Mouse (Mus musculus): ENCODE results near the gene Catsperd. TPM values are rescaled to one million over a fixed set of nuclear protein-coding genes. Genes with fewer than 3 reads are reported as not detected.

Catsperd gene
- total and polyA plus RNA-seq, 3 experiments: 0.46 to 1.1 TPM; not detected in 1

DNA sequence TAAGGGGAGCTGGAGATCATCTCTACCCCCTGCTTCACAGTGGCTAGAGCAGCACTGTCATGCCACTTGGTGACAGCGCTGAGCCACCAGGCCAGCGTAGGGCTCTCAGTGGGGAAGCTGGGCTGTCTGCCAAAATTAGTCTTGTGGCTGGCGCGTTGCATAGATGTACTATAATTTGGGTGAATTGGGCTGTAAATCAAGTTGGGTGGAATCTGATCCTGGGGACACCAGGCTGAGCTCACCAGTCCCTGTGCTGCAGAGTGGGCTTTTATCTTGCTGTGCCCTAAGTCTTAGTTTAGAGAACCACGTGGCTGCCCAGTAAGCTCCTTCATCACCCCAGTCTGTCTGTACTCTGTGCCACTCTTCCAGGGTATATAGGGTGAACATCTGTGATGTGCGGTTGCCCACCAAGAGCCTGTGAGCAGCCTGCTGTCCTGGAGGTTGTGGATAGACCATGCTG is 65.9 kb downstream of the Catsperd start (continued):
- TF ChIP-seq POLR2AphosphoS2 (IDR thresholded peaks at IDR 0.05; ENCODE audit: low read length) (no peak), ZNF384 (IDR thresholded peaks at IDR 0.05; ENCODE audit: low read depth, low read length) (no peak), CHD2 (IDR thresholded peaks at IDR 0.05; ENCODE audit: low read length) (no peak), ZMIZ1 (IDR thresholded peaks at IDR 0.05; ENCODE audit: low read depth, low read length) (no peak), BHLHE40 (IDR thresholded peaks at IDR 0.05; ENCODE audit: borderline replicate concordance, low read depth, low read length) (no peak), CHD1 (IDR thresholded peaks at IDR 0.05; ENCODE audit: low read depth, low read length) (no peak), EP300 (IDR thresholded peaks at IDR 0.05; ENCODE audit: low read depth in 1 of 2, low read length in 2 of 2) (peak in 1 of 2 experiments; percentile 55; a peak in 2 of 4 replicates), JUND (IDR thresholded peaks at IDR 0.05; ENCODE audit: low read depth, low read length) (no peak), SIN3A (IDR thresholded peaks at IDR 0.05; ENCODE audit: low read length) (peak; percentile 79), GABPA (IDR thresholded peaks at IDR 0.05; ENCODE audit: low read depth, low read length) (no peak), E2F4 (IDR thresholded peaks at IDR 0.05; ENCODE audit: borderline replicate concordance, low read depth, low read length) (no peak), TBP (IDR thresholded peaks at IDR 0.05; ENCODE audit: low read depth, low read length) (no peak), MAZ (IDR thresholded peaks at IDR 0.05; ENCODE audit: low read depth, low read length) (peak; percentile 27; the same call in 1 of the 2 replicates), ELF1 (IDR thresholded peaks at IDR 0.05; ENCODE audit: low read depth, low read length) (no peak), MAFK (IDR thresholded peaks at IDR 0.05; ENCODE audit: borderline replicate concordance, low read depth, low read length) (no peak), RCOR1 (IDR thresholded peaks at IDR 0.05; ENCODE audit: low read depth, low read length) (peak; percentile 77), GATA1 (IDR thresholded peaks at IDR 0.05; ENCODE audit: low read depth, low read length) (0 out of 2 replicates have a peak, but pooled peaks have one; percentile 48), HCFC1 (IDR thresholded peaks at IDR 0.05; ENCODE audit: low read depth, low read length) (no peak), RAD21 (IDR thresholded peaks at IDR 0.05; ENCODE audit: low read depth, low read length) (peak; percentile 14)

DNA sequence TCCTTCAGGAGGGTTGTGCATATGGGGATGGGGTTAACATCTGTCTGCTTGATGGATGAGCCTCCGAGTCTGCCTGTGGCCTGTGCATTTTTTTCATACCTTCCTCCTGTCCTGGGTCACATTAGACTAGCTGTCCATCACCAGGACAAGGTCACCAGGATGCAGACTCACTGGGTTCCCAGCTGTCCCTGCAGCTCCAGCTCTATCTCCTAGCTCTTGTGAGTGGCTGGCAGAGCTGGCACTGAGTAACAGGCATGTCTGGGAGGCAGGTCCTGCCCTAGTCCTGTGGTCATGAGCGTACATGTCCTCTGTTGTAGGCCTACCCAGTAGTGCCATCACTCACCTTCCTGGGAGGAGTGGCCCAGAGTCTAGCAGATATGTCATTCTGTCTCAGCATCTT is 72.5 kb downstream of the Catsperd start:
- H3K27ac ChIP-seq (ENCODE audit: control insufficient read depth, low read depth, low read length): no peak overlapping the region
- no peak overlapping the region for H3K9ac ChIP-seq (ENCODE audit: control insufficient read depth, low read depth, low read length, poor library complexity, severe bottlenecking)
- no peak for TF ChIP-seq MYC (IDR thresholded peaks at IDR 0.05; ENCODE audit: low read depth, low read length)
- no peak for TF ChIP-seq NELFE (IDR thresholded peaks at IDR 0.05; ENCODE audit: low read depth, low read length)
- TF ChIP-seq RCOR1 (IDR thresholded peaks at IDR 0.05; ENCODE audit: low read depth, low read length): no peak
- no peak for TF ChIP-seq USF1 (IDR thresholded peaks at IDR 0.05; ENCODE audit: low read depth, low read length)
- no peak for TF ChIP-seq ZNF384 (IDR thresholded peaks at IDR 0.05; ENCODE audit: low read depth, low read length)
- TF ChIP-seq ETS1 (IDR thresholded peaks at IDR 0.05; ENCODE audit: low read depth, low read length): no peak
- no peak for TF ChIP-seq MXI1 (IDR thresholded peaks at IDR 0.05; ENCODE audit: low read depth, low read length)
- no peak for TF ChIP-seq MAZ (IDR thresholded peaks at IDR 0.05; ENCODE audit: low read depth, low read length)
- no peak for TF ChIP-seq SMC3 (IDR thresholded peaks at IDR 0.05; ENCODE audit: low read depth, low read length)
- TF ChIP-seq POLR2AphosphoS2 (IDR thresholded peaks at IDR 0.05; ENCODE audit: low read length): no peak
- no peak for TF ChIP-seq KAT2A (conservative IDR thresholded peaks at IDR 0.05; ENCODE audit: low read depth, low read length)
- TF ChIP-seq TAL1 (IDR thresholded peaks at IDR 0.05; ENCODE audit: low read length): no peak
- no peak for TF ChIP-seq MAX (IDR thresholded peaks at IDR 0.05; ENCODE audit: low read length)
- TF ChIP-seq ZC3H11A (IDR thresholded peaks at IDR 0.05; ENCODE audit: low read depth, low read length): no peak
- TF ChIP-seq NRF1 (IDR thresholded peaks at IDR 0.05; ENCODE audit: insufficient read depth, low read depth, low read length, poor library complexity, severe bottlenecking): no peak
- no peak for DNase-seq (ENCODE audit: low read depth, low spot score)
- peaks cover 0 to 23% of the 10 kb centered on the region in 2 experiments; a peak in 2 of 4 replicates for H3K36me3 ChIP-seq (ENCODE audit: control insufficient read depth in 1 of 2, insufficient read depth in 2 of 2, low read length in 2 of 2)
- no peak overlapping the region for H3K4me3 ChIP-seq (ENCODE audit: control insufficient read depth in 1 of 2, insufficient read depth in 1 of 2, low read depth in 2 of 2, low read length in 2 of 2)
- no peaks in the 10 kb centered on the region for H3K9me3 ChIP-seq (replicated peaks; ENCODE audit: insufficient read depth, low read length)
- no peaks in the 10 kb centered on the region; the same call in 1 of the 2 replicates for H3K79me2 ChIP-seq (ENCODE audit: control insufficient read depth, insufficient read depth, low read length, poor library complexity)
- no peaks in the 10 kb centered on the region for H3K27me3 ChIP-seq (ENCODE audit: control insufficient read depth in 1 of 2, insufficient read depth in 2 of 2, low read length in 2 of 2)
- H3K4me1 ChIP-seq (ENCODE audit: control insufficient read depth in 1 of 2, insufficient read depth in 2 of 2, low read length in 2 of 2): no peaks in the 10 kb centered on the region

Data from MEL (cell line).